Mouse (Mus musculus) T-helper 17 cell (primary cell): ENCODE data around the gene Slc10a7.
"Not testable (repeated sequence)": the region's sequence is repeated elsewhere in the genome, so short reads cannot be mapped to it uniquely, and the experiment has no call there.

ENCODE experiments used
- in situ Hi-C, 2 experiments: fragments of 300-600 bp; cut with MboI, MseI; formaldehyde crosslinking; loops; 1 replicate in 1 of 2; 2 replicates in 1 of 2; pipeline ENCODE4 v1.15.1; 2025; ENCODE audit warnings: high pct_unique_total_duplicates in 2 of 2

The Slc10a7 gene

GRCm38 (mm10) chr8:78659617-78660187 lies 150.6 kb downstream of the Slc10a7 start:
- in situ Hi-C loops: loop anchor here in 1 of 2 experiments (10.0 kb wide), 1 partner anchor 605 kb away; no protein-coding TSS in a partner anchor

DNA sequence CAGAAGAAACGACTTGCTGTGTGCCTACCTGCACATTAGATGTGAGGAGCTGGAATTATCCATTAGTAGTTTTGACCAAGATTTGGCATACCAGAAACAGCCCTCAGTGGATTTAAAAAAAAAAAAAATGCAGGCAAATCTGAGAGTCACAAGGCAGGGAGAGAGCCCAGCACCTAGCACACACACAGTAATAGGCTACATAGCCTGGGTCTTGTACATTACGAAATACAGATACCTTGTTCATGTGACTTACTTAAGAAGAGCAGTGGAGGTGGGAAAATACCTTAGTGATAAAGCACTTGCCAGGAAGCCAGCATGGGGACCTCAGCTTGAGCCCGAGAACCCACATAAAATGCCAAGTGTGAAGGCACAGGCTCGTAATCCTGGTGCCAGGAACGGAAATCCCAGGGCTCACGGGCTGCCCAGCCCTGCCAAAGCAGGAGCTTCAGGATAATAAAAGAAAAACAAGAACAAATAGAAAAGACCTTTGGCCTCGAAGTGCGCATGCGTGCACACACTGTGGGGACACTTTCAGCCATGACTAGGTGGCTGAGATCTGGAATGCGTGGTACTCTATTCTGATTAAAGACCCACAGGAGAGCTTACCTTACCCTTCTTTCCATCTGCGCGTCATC lies 155.3 kb downstream of the Slc10a7 start:
- in situ Hi-C loops: no loop called here

DNA sequence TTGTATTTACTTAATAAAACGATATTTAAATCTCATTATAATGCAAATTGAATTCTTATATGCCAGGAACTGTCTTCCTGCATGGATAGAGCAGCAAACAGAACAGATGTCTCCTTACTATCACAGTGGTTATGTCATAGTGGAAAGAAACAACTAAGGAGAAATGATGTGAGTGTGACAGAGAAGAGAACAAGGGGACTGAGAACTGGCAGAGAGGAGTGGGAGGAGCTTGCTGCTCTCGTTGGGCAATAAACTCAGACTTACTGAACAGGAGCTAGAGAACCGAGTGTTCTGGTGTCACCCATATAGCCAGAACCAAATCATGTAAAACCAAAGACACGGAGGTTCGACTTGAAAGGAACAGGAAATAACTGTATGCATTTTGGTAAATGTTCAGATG lies 158.3 kb downstream of the Slc10a7 start:
- in situ Hi-C loops: no loop called here

DNA sequence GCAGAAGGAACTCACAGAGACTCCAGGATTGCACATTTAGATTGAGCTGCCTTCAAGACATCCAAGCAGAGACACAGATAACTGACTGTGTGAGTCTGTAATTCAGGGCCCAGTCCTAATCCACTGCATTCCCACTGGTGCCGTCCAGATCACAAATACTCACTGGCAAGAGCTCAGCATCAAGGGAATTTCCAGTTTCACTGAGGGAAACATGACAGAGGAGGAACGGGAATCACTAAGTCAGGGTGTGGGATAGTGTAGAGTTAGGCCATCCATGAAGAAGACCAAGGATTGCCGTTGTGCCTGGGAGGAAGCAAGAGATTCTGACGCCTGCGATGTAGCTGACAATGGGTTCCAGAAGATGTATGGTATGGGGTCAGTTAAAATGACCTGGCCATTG lies 159.1 kb downstream of the Slc10a7 start:
- in situ Hi-C loops: no loop called here

- in situ Hi-C loops: no loop called here
These were observed 161.1 kb downstream of the Slc10a7 start for GRCm38 (mm10) chr8:78670241-78670640.

- in situ Hi-C loops: no loop called here
These were observed 169.5 kb downstream of the Slc10a7 start for GRCm38 (mm10) chr8:78678541-78679219.

DNA sequence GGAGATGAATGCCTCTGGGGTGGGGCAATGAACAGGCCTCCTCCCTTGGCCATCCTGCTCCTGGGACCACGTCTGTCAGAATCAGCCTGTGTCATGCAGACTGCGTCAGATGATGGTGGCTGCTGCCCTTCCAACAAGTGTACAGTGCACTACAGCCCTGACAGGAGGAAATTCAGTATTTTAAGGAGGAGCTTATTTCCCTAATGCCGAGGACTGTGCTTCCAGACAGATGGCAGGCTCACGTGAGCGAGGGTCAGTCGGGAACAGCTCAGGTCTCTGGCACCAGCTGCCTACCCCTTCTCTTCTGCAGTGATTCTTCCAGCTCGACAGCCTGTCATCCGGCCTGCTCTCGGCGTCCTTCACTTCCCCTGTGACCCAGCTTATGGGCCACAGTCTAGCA lies 181.6 kb downstream of the Slc10a7 start:
- in situ Hi-C loops: no loop called here

DNA sequence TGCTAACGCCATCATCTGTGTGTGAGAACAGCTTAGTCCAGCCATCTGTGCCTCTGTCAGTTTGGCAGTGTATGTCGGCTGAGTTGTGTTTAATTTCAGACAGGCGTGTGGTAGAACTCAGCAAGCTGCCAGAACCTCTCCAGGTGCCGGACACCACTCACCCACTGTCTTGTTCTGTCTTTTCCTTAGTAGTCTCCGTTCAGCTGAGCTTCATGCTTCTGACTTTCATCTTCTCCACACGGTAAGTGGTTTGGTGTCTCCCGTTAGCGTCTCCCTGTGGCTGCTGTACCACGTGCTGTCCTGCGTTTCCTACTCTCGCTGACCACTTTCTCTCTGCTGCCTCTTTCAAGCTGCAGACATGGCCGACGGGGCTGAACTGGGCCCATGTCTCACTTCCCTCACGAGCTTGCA lies 189.2 kb downstream of the Slc10a7 start:
- in situ Hi-C loops: no loop called here

DNA sequence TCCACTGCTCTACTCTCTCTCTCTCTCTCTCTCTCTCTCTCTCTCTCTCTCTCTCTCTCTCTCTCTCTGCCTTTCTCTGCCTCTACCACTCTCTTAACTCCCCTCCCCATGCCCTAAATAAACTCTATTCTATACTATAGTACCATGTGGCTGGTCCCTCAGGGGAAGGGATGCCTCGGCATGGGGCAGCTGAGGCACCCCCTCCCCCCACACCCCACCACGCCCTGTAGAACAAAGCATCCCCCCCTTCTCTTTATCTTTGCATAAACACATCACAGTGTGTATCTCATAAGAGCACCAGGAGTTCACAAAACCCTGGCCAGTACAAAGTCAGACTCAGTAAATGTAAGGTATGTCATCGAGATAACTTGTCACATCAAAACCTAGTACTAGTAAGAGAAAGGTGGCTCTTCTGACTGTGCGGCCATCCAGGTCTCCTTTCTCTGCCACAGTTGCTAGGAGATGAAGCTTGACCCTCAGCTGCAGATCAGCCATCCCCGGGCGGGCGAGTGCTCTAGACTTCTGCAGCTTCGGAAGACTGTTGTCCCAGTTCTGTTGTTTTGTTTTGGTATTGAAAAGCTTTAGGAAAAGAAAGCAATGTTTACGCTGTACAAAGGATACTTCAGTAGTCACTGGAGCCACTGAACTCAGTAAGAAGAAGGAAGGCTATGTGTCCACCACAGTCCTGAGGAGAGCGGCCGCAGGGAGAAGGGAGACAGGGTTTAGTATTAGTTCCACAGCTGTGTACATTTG lies 194.1 kb downstream of the Slc10a7 start:
- in situ Hi-C loops: no loop called here

- in situ Hi-C loops: no loop called here
These were observed 196.8 kb downstream of the Slc10a7 start for GRCm38 (mm10) chr8:78705980-78706379.

DNA sequence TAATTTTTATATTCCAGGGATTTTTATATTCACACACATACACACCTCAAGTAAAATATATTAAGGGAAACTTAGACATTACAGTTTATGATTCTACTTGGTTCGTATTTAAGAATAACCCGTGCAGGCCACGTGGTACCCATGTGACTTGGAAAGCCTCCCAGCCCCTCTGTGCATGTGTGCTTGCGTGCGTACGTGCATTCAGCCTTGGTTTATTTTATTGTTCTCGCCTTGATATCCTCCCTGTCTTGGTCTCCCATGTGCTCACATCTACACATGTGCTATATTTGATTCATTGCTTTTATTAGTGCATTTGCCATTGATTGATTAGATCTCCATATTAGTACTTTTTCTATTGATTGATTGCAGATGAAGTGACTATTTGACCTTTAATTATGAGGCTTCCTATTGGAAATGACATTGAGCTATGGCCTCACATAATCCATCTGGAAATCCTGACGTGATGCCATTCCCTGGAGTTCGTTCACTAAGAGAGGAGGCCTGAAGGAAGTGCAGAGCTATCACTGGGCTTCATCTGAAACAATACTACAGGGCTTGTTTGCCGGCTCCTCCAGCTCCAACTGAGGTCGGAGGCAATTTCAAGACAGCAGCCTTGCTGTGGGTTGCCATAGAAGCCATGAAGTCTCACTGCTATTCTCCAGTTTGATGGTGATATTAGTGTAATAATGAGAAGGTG lies 200.9 kb downstream of the Slc10a7 start:
- in situ Hi-C loops: no loop called here

DNA sequence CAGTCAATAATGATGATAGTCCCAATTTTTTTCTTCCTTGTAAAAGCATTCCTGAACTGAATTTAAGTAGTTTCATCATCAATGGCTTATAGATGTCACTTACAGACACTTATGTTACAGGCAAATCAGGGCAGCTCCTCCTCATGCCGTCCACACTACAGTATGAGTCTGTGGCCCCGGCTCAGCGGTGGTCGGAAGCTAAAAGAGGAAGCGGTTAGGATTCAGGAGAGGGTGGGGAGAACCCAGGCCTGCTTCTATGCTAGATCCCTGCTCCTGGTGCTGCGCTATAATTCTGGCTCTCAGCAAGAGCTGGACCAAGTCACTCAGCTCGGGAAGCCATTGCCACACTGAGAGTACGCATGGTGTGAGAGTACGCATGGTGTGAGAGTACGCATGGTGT lies 201.8 kb downstream of the Slc10a7 start:
- in situ Hi-C loops: no loop called here

DNA sequence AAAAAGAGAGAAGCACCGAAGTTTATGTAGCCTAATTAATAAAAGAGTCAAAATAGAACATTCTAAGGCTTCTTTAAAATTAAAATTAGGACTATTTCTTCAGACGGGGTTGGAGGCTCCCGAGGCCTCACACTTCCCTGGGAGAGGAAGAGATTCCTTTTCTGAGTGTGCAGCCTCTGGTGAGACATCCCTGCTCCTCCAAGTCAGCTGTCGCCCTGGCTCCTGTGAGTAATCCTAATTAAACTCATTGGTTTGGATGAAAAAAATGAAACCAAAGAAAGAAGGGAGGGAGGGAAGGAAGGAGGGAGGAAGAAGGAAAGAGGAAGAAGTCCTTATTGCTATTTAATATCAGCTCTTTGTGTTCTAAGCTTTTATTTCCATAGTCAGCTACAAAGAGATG lies 205.7 kb downstream of the Slc10a7 start:
- in situ Hi-C loops: no loop called here

DNA sequence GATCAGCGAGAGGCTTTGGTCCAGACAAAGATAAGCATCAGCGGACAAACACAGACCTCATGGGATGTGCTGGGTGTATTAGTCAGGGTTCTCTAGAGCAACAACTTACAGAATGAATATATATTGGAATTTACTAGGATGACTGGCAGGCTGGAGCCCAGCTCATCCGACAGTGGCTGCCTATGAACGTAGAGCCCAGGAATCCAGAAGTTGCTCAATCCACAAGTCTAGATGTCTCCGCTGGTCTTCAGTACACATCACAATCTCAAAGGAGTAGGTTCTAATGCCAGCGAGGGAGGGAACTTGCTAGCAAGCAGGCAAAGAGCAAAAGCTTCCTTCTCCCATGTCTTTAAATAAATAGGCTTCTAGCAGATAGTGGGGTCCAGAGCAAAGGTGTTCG lies 207.4 kb downstream of the Slc10a7 start:
- in situ Hi-C loops: no loop called here

- in situ Hi-C loops: not testable (repeated sequence)
These were observed 208.0 kb downstream of the Slc10a7 start for GRCm38 (mm10) chr8:78717191-78717590.

DNA sequence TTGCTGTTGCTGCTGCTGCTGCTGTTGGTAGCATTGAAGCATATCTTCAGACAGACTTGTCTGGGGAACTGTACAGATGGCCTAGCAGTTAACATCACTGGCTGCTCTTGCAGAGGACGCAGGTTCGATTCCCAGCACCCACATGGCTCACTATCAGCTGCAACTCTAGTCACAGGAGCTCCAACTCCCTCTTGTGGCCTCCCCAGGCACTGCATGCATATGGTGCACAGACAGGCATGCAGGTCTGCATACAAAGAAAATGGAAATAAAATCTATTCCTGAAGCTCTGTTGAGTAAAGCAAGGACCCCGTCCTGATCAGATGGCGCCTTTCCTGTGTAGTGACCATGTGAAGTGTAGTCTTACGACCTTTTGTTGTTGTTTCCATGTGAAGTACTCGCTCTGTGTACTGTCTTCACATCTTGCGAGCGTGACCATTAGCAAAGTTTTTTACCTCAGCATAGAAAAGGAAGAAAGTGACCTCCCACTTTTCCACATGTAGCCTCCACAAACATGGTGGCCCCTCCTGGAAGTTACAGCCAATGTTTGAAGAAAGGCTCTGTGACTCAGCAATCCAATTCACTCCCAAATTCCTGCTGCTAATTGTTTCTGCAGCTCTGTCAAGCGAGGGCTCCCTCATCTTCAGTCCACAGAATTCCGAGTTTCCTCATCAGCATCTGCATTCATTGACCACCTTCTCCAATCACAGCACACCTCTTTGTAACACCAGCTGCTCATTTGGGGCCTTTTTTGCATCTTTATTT lies 210.3 kb downstream of the Slc10a7 start:
- in situ Hi-C loops: no loop called here

- in situ Hi-C loops: no loop called here
These were observed 210.9 kb downstream of the Slc10a7 start for GRCm38 (mm10) chr8:78720041-78720414.

DNA sequence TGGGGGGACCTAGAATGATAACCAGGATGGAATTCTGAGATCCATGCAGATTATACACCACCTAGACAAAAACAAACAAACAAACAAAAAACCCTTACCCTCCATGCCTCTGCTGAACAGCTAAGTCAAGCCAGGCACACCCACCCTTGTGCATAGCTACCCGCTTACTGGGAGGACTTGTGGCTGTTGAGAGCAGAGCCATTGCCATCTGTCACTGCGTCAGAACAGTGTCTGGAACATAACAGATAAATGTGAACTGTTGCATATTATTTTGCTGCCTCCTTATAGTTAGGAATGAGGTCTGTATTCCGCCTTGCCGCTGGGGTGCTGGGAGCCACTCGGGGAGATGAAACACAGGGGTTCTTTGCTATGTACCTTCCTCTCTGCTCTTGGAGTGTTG lies 212.4 kb downstream of the Slc10a7 start:
- in situ Hi-C loops: no loop called here

DNA sequence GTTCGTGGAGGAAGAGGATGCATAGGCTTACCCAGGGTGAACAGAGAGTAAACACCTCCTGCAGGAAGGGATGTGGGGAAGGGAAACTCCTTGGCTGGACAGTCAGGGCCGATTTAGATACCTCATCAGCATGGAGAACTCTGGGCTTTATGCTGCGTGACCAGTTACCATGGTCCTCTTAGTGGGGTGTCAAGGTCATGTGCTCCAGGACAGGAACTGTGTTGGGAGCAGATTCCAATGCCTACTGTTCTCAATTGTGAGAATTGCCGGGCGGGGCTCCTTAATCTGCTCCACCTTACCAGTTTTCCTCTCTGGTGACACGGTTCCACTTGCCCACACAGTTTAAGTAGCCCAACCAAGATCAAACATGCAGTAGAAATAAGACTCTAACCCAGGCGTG lies 213.1 kb downstream of the Slc10a7 start:
- in situ Hi-C loops: no loop called here

- in situ Hi-C loops: loop anchor here in 1 of 2 experiments (25.0 kb wide), 1 partner anchor 663 kb away; no protein-coding TSS in a partner anchor
These were observed 215.7 kb downstream of the Slc10a7 start for GRCm38 (mm10) chr8:78724832-78725231.

GRCm38 (mm10) chr8:78728240-78728639 lies 219.1 kb downstream of the Slc10a7 start:
- in situ Hi-C loops: loop anchor here in 1 of 2 experiments (25.0 kb wide), 1 partner anchor 666 kb away; no protein-coding TSS in a partner anchor
